Mouse (Mus musculus): ENCODE measurements around the gene Dpm3. TPM values are rescaled to one million over a fixed set of nuclear protein-coding genes. Genes with fewer than 3 reads are reported as not detected.

Gene Dpm3
- total and polyA plus RNA-seq, 3 experiments = 237 to 271 TPM; not detected in 1

DNA sequence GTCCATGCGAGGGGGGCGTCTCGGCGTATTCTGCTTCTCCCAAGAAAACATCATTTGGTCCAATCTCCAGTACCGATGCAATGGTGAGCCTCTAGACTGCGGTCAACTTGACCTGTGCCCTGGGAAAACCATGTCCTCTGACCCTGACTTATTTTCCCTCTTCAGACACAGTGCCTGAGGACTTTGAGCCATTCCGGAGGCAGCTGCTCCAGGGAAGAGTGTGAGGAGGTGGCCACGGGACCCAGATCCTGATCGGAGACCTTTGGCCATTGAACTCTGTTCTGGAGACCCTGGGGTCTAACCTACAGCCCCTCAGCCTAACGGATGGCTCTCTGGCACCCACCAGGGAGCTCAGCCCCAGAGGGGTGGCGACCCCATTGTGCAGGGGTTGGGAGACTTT is 32.8 kb upstream of the Dpm3 start:
- no peak overlapping the region for H3K4me3 ChIP-seq (ENCODE audit: control insufficient read depth in 1 of 2, insufficient read depth in 1 of 2, low read depth in 2 of 2, low read length in 2 of 2)
- H3K4me1 ChIP-seq (ENCODE audit: control insufficient read depth in 1 of 2, insufficient read depth in 2 of 2, low read length in 2 of 2) = peaks cover 2 to 8% of the 10 kb centered on the region in 2 experiments; a peak in 3 of 4 replicates
- no peak overlapping the region for H3K9ac ChIP-seq (ENCODE audit: control insufficient read depth, low read depth, low read length, poor library complexity, severe bottlenecking)
- H3K27me3 ChIP-seq (ENCODE audit: control insufficient read depth in 1 of 2, insufficient read depth in 2 of 2, low read length in 2 of 2) = no peaks in the 10 kb centered on the region
- H3K27ac ChIP-seq (ENCODE audit: control insufficient read depth, low read depth, low read length) = no peak overlapping the region
- H3K36me3 ChIP-seq (ENCODE audit: control insufficient read depth in 1 of 2, insufficient read depth in 2 of 2, low read length in 2 of 2) = peaks cover 0 to 2% of the 10 kb centered on the region in 2 experiments; a peak in 1 of 4 replicates
- H3K9me3 ChIP-seq (replicated peaks; ENCODE audit: insufficient read depth, low read length) = no peaks in the 10 kb centered on the region
- DNase-seq (ENCODE audit: low read depth, low spot score) = no peak
- TF ChIP-seq RCOR1 (IDR thresholded peaks at IDR 0.05; ENCODE audit: low read depth, low read length) (no peak), USF2 (IDR thresholded peaks at IDR 0.05; ENCODE audit: borderline replicate concordance in 1 of 2, insufficient read depth in 1 of 2, low read depth in 1 of 2, low read length in 2 of 2) (no peak), CTCF (IDR thresholded peaks at IDR 0.05 in 2 of 3, conservative IDR thresholded peaks at IDR 0.05 in 1 of 3; ENCODE audit: control insufficient read depth in 1 of 3, insufficient read depth in 1 of 3, low read depth in 2 of 3, low read length in 3 of 3, poor library complexity in 1 of 3, severe bottlenecking in 1 of 3) (no peak), USF1 (IDR thresholded peaks at IDR 0.05; ENCODE audit: low read depth, low read length) (no peak), UBTF (IDR thresholded peaks at IDR 0.05; ENCODE audit: borderline replicate concordance, insufficient read depth, low read depth, low read length) (no peak), POLR2AphosphoS5 (IDR thresholded peaks at IDR 0.05; ENCODE audit: borderline replicate concordance, low read depth, low read length) (no peak), SMC3 (IDR thresholded peaks at IDR 0.05; ENCODE audit: low read depth, low read length) (no peak), ZNF384 (IDR thresholded peaks at IDR 0.05; ENCODE audit: low read depth, low read length) (no peak), TCF12 (IDR thresholded peaks at IDR 0.05; ENCODE audit: low read depth, low read length) (no peak), CHD2 (IDR thresholded peaks at IDR 0.05; ENCODE audit: low read length) (no peak), E2F4 (IDR thresholded peaks at IDR 0.05; ENCODE audit: borderline replicate concordance, low read depth, low read length) (no peak), POLR2A (IDR thresholded peaks at IDR 0.05; ENCODE audit: control insufficient read depth in 1 of 2, insufficient read depth in 1 of 2, low read depth in 1 of 2, low read length in 2 of 2, poor library complexity in 1 of 2) (no peak), CHD1 (IDR thresholded peaks at IDR 0.05; ENCODE audit: low read depth, low read length) (no peak), ETS1 (IDR thresholded peaks at IDR 0.05; ENCODE audit: low read depth, low read length) (no peak), MXI1 (IDR thresholded peaks at IDR 0.05; ENCODE audit: low read depth, low read length) (no peak), NRF1 (IDR thresholded peaks at IDR 0.05; ENCODE audit: insufficient read depth, low read depth, low read length, poor library complexity, severe bottlenecking) (no peak), ELF1 (IDR thresholded peaks at IDR 0.05; ENCODE audit: low read depth, low read length) (no peak), RAD21 (IDR thresholded peaks at IDR 0.05; ENCODE audit: low read depth, low read length) (no peak)
- no peaks in the 10 kb centered on the region for H3K79me2 ChIP-seq (ENCODE audit: control insufficient read depth, insufficient read depth, low read length, poor library complexity)

GRCm38 (mm10) chr3:89226900-89227299 is 32.3 kb upstream of the Dpm3 start, which contains the start of gene Mtx1:
TSS of gene Mtx1 (minus strand) at chr3:89227088.
- TF ChIP-seq BHLHE40 (IDR thresholded peaks at IDR 0.05; ENCODE audit: borderline replicate concordance, low read depth, low read length) (no peak), SMC3 (IDR thresholded peaks at IDR 0.05; ENCODE audit: low read depth, low read length) (no peak), ZKSCAN1 (IDR thresholded peaks at IDR 0.05; ENCODE audit: low read depth, low read length) (no peak), GATA1 (IDR thresholded peaks at IDR 0.05; ENCODE audit: low read depth, low read length) (no peak), MAZ (IDR thresholded peaks at IDR 0.05; ENCODE audit: low read depth, low read length) (no peak), CHD1 (IDR thresholded peaks at IDR 0.05; ENCODE audit: low read depth, low read length) (no peak), TCF12 (IDR thresholded peaks at IDR 0.05; ENCODE audit: low read depth, low read length) (no peak), MYC (IDR thresholded peaks at IDR 0.05; ENCODE audit: low read depth, low read length) (no peak)
- no peaks in the 10 kb centered on the region for H3K27me3 ChIP-seq (ENCODE audit: control insufficient read depth in 1 of 2, insufficient read depth in 2 of 2, low read length in 2 of 2)
- H3K4me3 ChIP-seq (ENCODE audit: control insufficient read depth in 1 of 2, insufficient read depth in 1 of 2, low read depth in 2 of 2, low read length in 2 of 2) = peak within 1 kb of the TSS; percentile 65 to 83

More at GRCm38 (mm10) chr3:89226900-89227299, 32.3 kb upstream of the Dpm3 start, which contains the start of gene Mtx1:
- no peak for DNase-seq (ENCODE audit: low read depth, low spot score)
- Histone ChIP-seq H3K79me2 (ENCODE audit: control insufficient read depth, insufficient read depth, low read length, poor library complexity) (no peaks in the 10 kb centered on the region), H3K27ac (ENCODE audit: control insufficient read depth, low read depth, low read length) (no peak within 1 kb of the TSS), H3K36me3 (ENCODE audit: control insufficient read depth in 1 of 2, insufficient read depth in 2 of 2, low read length in 2 of 2) (peaks cover 0 to 2% of the 10 kb centered on the region in 2 experiments; a peak in 1 of 4 replicates), H3K9me3 (replicated peaks; ENCODE audit: insufficient read depth, low read length) (no peaks in the 10 kb centered on the region), H3K9ac (ENCODE audit: control insufficient read depth, low read depth, low read length, poor library complexity, severe bottlenecking) (peak within 1 kb of the TSS; percentile 11), H3K4me1 (ENCODE audit: control insufficient read depth in 1 of 2, insufficient read depth in 2 of 2, low read length in 2 of 2) (peaks cover 2 to 8% of the 10 kb centered on the region in 2 experiments; a peak in 3 of 4 replicates)

All from MEL (cell line).